Mouse (Mus musculus): ENCODE data around the gene Mark3.

The Mark3 gene

GRCm38 (mm10) chr12:111677882-111678669 lies 103.8 kb downstream of the Mark3 start, which contains the start of gene Trmt61a:
Trmt61a (plus strand) TSS chr12:111678105.
- DNase-seq: peak; percentile 93

DNA sequence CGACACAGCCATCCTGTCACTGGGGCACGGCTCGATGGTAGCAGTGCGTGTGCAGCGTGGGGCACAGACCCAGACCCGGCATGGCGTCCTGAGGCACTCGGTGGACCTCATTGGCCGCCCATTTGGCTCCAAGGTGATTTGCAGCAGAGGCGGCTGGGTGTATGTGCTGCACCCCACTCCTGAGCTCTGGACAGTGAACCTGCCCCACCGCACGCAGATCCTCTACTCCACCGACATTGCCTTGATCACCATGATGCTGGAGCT lies 104.3 kb downstream of the Mark3 start:
- DNase-seq: no peak

DNA sequence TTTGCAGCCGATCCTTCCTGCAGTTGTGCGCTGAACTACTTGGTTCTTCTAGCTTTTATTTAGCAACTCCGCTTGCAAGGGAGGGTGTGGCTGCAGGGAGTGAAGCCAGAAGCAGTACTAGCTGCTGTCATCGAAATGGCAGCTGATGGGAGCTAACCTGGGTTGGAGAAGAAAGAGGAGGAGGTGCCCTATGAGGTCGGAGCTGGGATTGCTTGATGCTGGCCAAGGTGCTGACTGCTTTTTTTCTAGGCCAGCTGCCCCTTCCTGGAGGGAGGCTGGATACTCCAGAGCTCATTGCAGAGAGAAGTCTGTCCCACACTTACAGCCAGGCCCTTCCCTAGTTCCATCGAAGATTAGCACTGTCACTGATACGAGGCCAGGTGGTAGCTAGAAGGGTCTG lies 104.7 kb downstream of the Mark3 start:
- no peak for DNase-seq

DNA sequence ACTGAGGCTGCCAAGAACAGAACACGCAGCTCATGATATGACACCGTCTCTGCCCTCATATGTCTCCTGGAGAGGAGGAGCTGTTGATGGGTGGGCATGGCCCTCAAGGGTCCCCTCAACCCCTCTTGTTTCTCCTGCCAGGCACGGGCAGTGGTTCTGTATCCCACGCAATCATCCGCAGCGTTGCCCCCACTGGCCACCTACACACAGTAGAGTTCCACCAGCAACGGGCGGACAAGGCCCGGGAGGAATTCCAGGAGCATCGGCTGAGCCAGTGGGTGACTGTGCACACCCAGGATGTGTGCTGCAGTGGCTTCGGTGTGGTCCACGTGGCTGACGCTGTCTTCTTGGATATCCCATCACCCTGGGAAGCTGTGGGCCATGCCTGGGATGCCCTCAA lies 106.3 kb downstream of the Mark3 start:
- no peak for DNase-seq

DNA sequence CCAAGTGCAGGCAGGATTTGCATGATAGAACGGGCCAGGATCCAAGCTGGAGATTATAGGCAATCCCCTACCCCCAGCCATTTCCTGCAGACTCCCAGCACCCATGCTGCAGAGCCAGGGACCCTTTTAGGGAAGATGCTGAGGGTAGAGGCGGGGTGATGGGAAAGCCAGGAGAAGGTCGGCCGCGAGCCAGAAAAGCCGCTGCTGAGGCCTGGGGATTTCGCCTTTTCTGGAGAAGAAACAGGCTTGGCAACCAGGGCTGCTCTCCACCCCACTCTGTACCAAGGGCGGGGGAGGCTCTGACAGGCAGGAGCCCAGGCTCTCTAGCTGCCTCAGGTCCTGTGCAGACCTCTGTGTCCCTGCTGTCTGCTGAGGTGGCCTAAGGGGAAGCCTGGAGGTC lies 107.0 kb downstream of the Mark3 start:
- DNase-seq: no peak

DNA sequence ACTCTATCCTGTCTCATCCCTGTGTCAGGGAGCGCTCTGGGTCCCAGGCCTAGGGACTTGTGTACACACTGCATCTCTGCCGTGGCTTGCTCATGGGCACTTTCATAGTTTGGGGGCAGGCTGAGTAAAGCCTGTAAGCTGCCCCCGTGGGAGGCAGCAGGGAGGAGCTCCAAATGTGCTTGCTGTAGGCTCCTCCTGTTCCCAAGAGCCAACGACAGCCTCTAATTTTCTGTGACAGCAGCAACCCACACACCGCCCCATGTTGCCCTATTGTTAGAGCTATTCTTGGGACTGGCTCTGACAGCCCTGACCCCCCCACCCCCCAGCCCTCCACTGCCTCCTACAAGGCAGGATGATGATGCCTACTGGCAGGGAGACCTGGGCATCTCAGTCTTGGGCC lies 107.7 kb downstream of the Mark3 start:
- DNase-seq: no peak

GRCm38 (mm10) chr12:111682806-111683205 lies 108.5 kb downstream of the Mark3 start:
- no peak for DNase-seq

- DNase-seq: no peak
Measured at GRCm38 (mm10) chr12:111686390-111686789, 112.1 kb downstream of the Mark3 start.

DNA sequence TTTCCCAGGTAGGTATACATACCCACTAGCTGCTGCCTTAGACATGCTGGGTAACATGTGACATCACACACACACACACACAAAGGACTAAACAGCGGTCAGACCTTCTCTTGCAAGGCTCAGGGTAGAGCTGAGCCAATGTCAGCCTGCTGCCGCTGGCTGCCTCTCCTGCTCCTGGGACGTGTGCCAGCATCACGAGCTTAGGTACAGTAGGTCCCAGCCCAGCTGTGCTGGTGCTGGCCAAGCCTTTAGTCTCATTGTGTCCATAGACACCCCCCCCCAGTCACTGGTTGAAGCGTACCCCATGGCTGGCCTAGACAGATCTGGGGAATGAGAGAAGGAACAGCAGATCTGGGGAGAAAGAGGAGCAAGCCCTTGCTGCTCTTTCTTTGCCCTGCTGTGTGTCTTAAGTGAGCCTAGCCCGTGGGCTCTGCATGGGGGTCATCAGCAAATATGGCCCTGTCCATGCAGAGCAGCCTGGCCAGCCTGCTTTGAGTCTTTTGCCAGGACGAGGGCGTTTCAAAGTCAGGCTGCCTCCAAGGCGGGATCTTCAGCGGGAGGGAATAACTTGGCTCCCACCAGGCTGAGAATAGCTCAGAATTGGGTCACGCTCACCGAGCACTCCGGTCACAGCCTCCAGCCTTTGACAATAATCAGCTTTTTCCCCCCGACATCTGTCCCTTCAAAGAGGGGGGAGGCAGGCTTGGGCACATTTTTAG lies 113.2 kb downstream of the Mark3 start:
- DNase-seq: peak; percentile 93

DNA sequence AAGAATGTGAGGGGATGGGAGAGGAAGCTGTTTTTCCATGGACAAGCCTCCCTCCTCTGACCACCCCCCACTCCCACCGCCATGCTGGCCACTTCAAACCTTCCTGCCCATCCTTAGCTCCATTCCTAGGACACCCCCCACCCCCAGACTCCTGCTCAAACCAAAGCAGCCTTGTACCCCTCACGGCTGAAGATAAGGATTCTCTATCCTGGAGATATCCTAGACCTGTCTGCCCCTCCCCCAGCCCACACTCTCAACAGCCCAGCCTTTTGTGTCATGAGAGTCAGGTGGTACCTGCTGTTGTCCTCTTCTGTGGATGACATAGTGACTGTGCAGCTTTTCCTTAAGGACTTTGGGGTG lies 113.7 kb downstream of the Mark3 start:
- DNase-seq: no peak

DNA sequence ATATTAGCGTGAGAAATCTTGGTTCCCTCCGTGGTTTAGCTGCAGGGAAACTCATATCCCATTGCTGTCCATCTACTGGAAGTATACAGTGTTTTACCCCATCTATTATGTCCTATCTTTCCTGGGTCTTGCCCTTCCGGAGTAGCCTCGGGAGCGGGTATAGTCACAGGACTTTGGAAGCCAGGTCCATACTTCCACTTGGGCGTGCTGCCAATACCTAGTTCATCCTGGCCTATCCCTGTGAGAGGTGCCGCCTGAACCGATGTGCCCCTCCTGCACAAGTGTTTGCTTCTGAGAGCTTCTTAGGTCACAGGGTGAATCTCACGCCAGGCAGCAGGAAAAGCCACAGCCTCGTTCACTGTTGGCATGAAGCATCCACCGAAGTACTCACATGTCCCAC lies 115.1 kb downstream of the Mark3 start:
- DNase-seq: peak; percentile 85

GRCm38 (mm10) chr12:111691346-111691872 lies 117.1 kb downstream of the Mark3 start:
- DNase-seq: peak; percentile 59

DNA sequence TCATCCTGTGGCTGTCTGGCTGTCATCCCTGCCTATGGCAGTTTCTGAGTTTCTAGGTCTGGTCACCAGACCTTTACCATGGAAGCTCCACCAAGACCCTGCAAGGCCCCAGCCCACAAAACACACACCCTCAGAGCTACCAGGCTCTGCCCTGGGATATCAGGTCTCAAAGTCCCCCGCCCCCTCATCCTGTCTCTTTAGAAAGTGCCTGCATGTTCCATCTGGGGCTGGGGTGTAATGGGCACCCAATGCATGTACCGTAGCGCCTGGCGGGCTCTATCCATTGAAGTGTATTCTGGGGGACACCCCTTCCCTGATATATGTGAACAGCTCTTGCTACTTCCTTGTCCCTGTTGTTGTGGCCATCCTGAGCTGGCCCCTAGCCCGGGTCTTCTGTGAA lies 118.6 kb downstream of the Mark3 start:
- no peak for DNase-seq

GRCm38 (mm10) chr12:111693341-111694270 lies 119.3 kb downstream of the Mark3 start:
- peak; percentile 51 for DNase-seq

GRCm38 (mm10) chr12:111694271-111694781 lies 120.0 kb downstream of the Mark3 start:
- DNase-seq: peak; percentile 58

GRCm38 (mm10) chr12:111694880-111695804 lies 120.8 kb downstream of the Mark3 start:
- DNase-seq: peak; percentile 28

DNA sequence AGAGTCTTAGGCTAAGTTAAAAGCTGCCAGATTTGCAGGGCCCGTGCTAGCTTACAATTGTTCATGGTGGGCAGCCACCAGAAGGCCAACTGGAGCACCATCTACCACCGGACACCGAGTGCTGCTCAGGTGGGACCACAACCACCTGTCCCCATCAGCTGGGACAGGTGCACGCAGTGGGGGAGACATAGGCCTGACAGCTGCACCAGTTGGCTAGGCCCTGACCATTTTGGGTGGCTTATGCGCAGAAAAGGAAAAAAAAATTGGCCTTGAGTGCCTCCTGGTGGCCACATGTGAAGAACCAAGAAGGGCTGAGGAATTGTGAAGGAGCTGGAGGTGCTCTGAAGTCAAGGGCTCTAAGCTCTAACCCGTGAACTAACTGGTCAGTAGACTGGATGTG lies 121.9 kb downstream of the Mark3 start:
- peak; percentile 81 for DNase-seq

DNA sequence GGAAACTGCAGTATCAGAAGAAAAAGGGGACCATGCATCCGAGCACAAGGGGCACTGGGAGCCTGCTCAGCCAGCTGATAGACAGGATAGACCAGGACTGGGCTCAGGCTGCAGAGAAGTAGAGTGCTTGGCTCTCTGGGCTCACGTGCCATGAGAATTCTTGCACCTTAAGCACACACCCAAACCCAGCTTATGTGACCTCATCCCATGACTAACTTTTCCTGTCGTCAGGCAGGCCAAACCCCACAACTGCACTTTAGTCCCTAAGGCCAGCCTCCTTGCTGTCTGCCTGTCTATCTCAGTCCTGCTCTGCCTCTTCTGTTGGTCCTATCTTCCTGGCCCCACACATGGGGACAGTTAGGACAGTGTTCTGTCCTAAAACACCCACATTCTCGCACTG lies 123.4 kb downstream of the Mark3 start:
- DNase-seq: no peak

GRCm38 (mm10) chr12:111698346-111698913 lies 124.1 kb downstream of the Mark3 start:
- DNase-seq: no peak

DNA sequence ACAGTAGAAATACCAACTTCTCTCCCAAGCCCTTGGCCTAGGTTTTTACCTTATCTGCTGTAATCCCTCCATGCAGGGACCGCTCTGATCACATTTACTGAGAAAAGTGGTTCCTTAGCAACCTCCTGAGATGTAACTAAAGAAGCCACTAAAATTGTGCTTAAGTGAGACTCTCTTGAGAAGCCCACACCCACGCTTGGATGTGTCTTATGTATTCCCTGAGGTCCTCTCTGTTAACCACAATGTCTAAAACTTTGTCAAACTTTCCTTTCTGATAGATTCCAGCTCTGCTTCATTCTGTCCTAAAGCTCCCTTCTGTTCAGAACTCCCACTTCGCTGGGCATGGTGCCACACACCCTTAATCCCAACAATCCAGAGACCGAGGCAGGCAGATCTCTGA lies 125.2 kb downstream of the Mark3 start:
- no peak for DNase-seq

DNA sequence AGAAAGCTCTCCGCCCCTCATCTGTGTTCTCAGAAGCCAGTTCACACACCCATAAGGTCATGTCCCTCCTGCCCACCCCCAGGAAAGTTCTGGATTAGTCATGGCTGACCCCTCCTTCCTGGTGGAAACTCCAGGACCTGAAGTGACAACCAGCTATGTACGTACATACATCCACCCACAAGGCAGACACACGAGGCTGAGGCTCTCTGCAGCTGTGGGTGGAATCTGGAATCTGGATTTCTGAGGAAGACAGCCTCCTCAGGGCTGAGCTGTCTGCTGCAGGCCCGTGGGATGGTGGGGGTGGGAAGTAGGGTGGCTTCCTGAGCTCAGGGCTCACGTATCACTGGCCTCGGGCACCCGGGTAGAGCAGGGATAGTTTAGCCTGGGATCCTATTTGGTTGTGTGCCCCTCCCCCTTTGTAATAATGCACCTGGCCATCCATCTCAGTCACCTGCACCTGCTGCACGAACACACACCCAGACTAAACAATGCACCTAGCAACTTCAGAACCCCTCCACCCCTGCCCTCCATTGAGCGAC lies 126.7 kb downstream of the Mark3 start:
- no peak for DNase-seq

All from kidney, postnatal 14 days (tissue).